Mouse (Mus musculus) G1E (cell line): ENCODE data around the gene Dytn. TPM values are rescaled to one million over a fixed set of nuclear protein-coding genes. Genes with fewer than 3 reads are reported as not detected.

Experiments used
- ATAC-seq: 2 replicates; pipeline ENCODE4 v1.8.0; 2016; ENCODE audit warnings: mild to moderate bottlenecking; ENCODE audit not compliant: insufficient number of reproducible peaks, poor library complexity, low FRiP score, severe bottlenecking; ENCODE audit errors: extremely low read depth
- DNase-seq: peaks from one replicate; pipeline ENCODE4 v3.0.0; 2012; ENCODE audit warnings: low spot score
- H3K27me3 ChIP-seq: 2 replicates; pipeline ENCODE4 v1.6.1; 2012; ENCODE audit warnings: mild to moderate bottlenecking, low read length, inconsistent platforms; ENCODE audit not compliant: insufficient read depth
- H3K36me3 ChIP-seq: replicated peaks from 2 replicates; pipeline ENCODE3; 2012; ENCODE audit warnings: mild to moderate bottlenecking, inconsistent platforms
- H3K4me1 ChIP-seq: 2 replicates; pipeline ENCODE4 v1.6.1; 2012; ENCODE audit warnings: low read depth, low read length, inconsistent platforms, mixed read lengths; ENCODE audit not compliant: insufficient read depth
- H3K4me3 ChIP-seq: 2 replicates; pipeline ENCODE4 v1.5.1; 2012; ENCODE audit warnings: low read depth, mild to moderate bottlenecking, inconsistent platforms, low read length, moderate library complexity, mixed read lengths
- H3K9me3 ChIP-seq: replicated peaks from 2 replicates; pipeline ENCODE4 v1.6.1; 2012; ENCODE audit warnings: inconsistent platforms
- CTCF ChIP-seq: IDR thresholded peaks from 2 replicates; pipeline ENCODE4 v1.5.1; 2012; ENCODE audit warnings: low read depth, low read length, inconsistent platforms, mixed read lengths
- GATA1 ChIP-seq: IDR thresholded peaks from 2 replicates; pipeline ENCODE4 v1.6.1; 2012; ENCODE audit warnings: borderline replicate concordance, low read length, inconsistent platforms, mixed read lengths
- GATA2 ChIP-seq: IDR thresholded peaks from 2 replicates; pipeline ENCODE4 v1.6.1; 2012; ENCODE audit warnings: low read depth, low read length, inconsistent platforms, borderline replicate concordance
- POLR2AphosphoS5 ChIP-seq: IDR thresholded peaks from 2 replicates; pipeline ENCODE4 v1.6.1; 2012; ENCODE audit warnings: low read depth, low read length, inconsistent platforms; ENCODE audit not compliant: insufficient replicate concordance
- TAL1 ChIP-seq: conservative IDR thresholded peaks from 2 replicates; pipeline ENCODE4 v1.6.1; 2012; ENCODE audit warnings: low read depth, low read length, inconsistent platforms, mixed read lengths
- polyA plus RNA-seq: library from polyadenylated mRNA; stranded (reverse); fragments of >175 nt; gene quantifications from 2 replicates; pipeline ENCODE4 v1.2.3, GENCODE M21; 2012
- total RNA-seq, 2 experiments: library from RNA; stranded (forward) in 1 of 2; stranded (reverse) in 1 of 2; fragments of 200-1000 nt in 1 of 2; fragments of >200 nt in 1 of 2; fragmentation: Nextera tagmentation in 1 of 2; gene quantifications; 2 replicates each; pipeline ENCODE4 v1.2.3; 2014 to 2017

Dytn gene
- total and polyA plus RNA-seq, 3 experiments = 0.33 TPM; not detected in 2

- no peak for ATAC-seq
- Histone ChIP-seq H3K4me3 (no peak overlapping the region), H3K27me3 (peaks cover 3% of the 10 kb centered on the region), H3K36me3 (no peaks in the 10 kb centered on the region), H3K4me1 (peaks cover 21% of the 10 kb centered on the region), H3K9me3 (no peaks in the 10 kb centered on the region)
- no peak for TF ChIP-seq GATA1
- no peak for TF ChIP-seq GATA2
- TF ChIP-seq POLR2AphosphoS5 = no peak
- TF ChIP-seq TAL1 = no peak
- TF ChIP-seq CTCF = no peak
- DNase-seq = no peak
Measured at GRCm38 (mm10) chr1:63696861-63697260, 10.1 kb upstream of the Dytn start.

GRCm38 (mm10) chr1:63675975-63676374 is 10.8 kb downstream of the Dytn start:
- Histone ChIP-seq H3K27me3 (no peaks in the 10 kb centered on the region), H3K4me1 (no peaks in the 10 kb centered on the region), H3K9me3 (no peaks in the 10 kb centered on the region), H3K36me3 (no peaks in the 10 kb centered on the region), H3K4me3 (no peak overlapping the region)
- no peak for DNase-seq
- TF ChIP-seq GATA1 = no peak
- no peak for TF ChIP-seq CTCF
- TF ChIP-seq GATA2 = no peak
- TF ChIP-seq TAL1 = no peak
- TF ChIP-seq POLR2AphosphoS5 = no peak
- no peak for ATAC-seq

DNA sequence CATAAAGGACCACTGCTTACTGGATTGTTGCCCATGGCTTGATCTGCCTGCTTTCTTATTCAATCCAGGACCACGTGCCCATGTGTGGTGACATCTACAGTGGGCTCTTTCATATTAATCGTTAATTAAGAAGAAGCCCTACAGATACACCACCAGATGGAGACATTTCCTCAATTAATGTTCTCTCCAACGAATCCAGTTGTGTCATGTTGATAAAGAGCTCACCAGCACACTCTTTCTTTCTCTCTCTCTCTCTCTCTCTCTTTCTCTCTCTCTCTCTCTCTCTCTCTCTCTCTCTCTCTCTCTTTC is 17.9 kb downstream of the Dytn start:
- H3K9me3 ChIP-seq = no peaks in the 10 kb centered on the region
- no peaks in the 10 kb centered on the region for H3K4me1 ChIP-seq
- ATAC-seq = no peak
- DNase-seq = peak; percentile 35
- no peaks in the 10 kb centered on the region for H3K36me3 ChIP-seq
- H3K27me3 ChIP-seq = peaks cover 2% of the 10 kb centered on the region; the same call in 1 of the 2 replicates
- TF ChIP-seq GATA1 (no peak), CTCF (no peak), POLR2AphosphoS5 (no peak), GATA2 (no peak), TAL1 (no peak)
- H3K4me3 ChIP-seq = no peak overlapping the region

DNA sequence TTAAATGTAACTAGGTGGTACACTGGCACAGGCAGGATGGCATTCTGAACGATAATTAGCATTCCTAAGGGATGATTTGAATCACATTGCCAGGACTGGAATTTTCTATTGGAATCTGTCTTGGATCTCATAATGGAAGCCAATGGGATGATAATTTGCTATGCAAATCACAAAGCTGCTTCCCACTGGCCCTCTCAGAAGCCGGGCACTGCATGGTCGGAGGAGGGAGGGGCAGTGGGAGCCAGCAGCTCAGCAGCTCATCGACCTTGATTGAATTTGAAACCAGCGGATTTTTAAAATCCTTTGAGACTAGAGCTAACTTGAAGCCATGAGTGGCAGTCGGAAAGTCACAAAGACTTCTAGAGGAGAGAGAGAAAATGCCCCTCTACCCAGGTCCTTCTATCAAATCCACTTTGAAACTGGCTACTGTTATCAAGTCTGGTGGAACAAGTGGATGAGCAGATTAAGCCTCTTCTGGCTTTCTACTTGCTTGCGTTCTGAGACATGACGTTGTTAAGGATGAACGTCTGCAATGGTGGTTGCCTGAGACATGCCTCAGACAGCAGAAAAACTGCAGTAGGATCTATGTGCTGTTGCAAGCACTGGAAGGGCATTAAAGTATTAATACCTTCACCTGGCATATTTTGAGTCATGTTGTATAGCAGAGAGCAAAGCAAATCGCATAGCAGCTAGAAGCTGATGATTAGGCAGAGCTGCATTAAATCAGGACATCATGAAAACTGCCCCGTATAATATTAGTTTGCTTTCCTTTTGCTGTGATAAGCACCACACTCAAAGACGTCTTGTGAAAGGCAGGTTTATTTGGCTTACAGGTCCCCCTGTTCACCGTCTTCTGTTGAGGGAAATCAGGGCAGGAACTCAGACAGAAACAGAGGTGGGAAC is 18.5 kb downstream of the Dytn start:
- TF ChIP-seq GATA1 (no peak), POLR2AphosphoS5 (no peak), TAL1 (no peak), CTCF (no peak), GATA2 (no peak)
- Histone ChIP-seq H3K4me3 (no peak overlapping the region), H3K27me3 (peaks cover 2% of the 10 kb centered on the region; the same call in 1 of the 2 replicates), H3K4me1 (no peaks in the 10 kb centered on the region), H3K9me3 (no peaks in the 10 kb centered on the region), H3K36me3 (no peaks in the 10 kb centered on the region)
- ATAC-seq = no peak
- no peak for DNase-seq

GRCm38 (mm10) chr1:63667201-63667948 is 19.4 kb downstream of the Dytn start:
- ATAC-seq (no peak), DNase-seq (no peak)
- no peaks in the 10 kb centered on the region for H3K4me1 ChIP-seq
- H3K9me3 ChIP-seq = no peaks in the 10 kb centered on the region
- H3K36me3 ChIP-seq = no peaks in the 10 kb centered on the region
- TF ChIP-seq GATA1 = no peak
- no peak for TF ChIP-seq GATA2
- no peak for TF ChIP-seq POLR2AphosphoS5
- TF ChIP-seq CTCF = no peak
- TF ChIP-seq TAL1 = no peak
- peaks cover 2% of the 10 kb centered on the region; the same call in 1 of the 2 replicates for H3K27me3 ChIP-seq
- no peak overlapping the region for H3K4me3 ChIP-seq

DNA sequence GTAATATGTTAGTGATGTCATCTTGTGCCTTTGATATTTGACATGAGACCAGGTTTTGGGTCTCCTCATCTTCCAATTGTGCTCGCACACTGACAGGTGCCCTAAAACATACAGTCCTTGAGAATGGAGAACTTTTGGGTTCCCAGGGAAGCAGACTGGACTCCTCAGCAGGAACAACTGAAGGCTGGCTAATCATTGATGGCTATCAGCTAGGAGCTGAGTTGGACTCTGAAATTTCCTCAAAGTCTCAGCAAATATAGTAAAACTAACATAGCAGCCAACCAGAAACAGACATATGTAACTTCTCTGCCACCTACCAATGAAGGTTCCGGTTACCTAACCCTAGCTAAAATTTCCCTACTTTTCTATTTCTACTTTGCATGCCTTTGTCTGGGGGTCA is 20.6 kb downstream of the Dytn start:
- H3K36me3 ChIP-seq = no peaks in the 10 kb centered on the region
- H3K4me1 ChIP-seq = no peaks in the 10 kb centered on the region
- H3K9me3 ChIP-seq = no peaks in the 10 kb centered on the region
- ATAC-seq (no peak), DNase-seq (no peak)
- H3K4me3 ChIP-seq = no peak overlapping the region
- TF ChIP-seq CTCF = no peak
- no peak for TF ChIP-seq TAL1
- no peak for TF ChIP-seq GATA1
- no peak for TF ChIP-seq POLR2AphosphoS5
- peaks cover 2% of the 10 kb centered on the region; the same call in 1 of the 2 replicates for H3K27me3 ChIP-seq
